Mouse (Mus musculus): ENCODE measurements around the gene Ahcyl2. TPM values are rescaled to one million over a fixed set of nuclear protein-coding genes. Genes with fewer than 3 reads are reported as not detected.
A peak's percentile ranks its signal among the peaks of the same experiment; 100 is the strongest.
"Not testable (repeated sequence)": the region's sequence is repeated elsewhere in the genome, so short reads cannot be mapped to it uniquely, and the experiment has no call there.

Ahcyl2 gene
- polyA plus RNA-seq, 1 experiment from 2014 or later, result 15.1 TPM

GRCm38 (mm10) chr6:29804006-29804405, 36.2 kb downstream of the Ahcyl2 start:
- H3K4me1 ChIP-seq, result no peaks in the 10 kb centered on the region
- no peaks in the 10 kb centered on the region for H3K27me3 ChIP-seq (ENCODE audit: poor library complexity, severe bottlenecking)
- no peak overlapping the region for H3K27ac ChIP-seq
- 67% methylated on average over 3 of the region's 3 CpGs for WGBS
- no peak for DNase-seq (ENCODE audit: extremely low spot score, low spot score)
- peaks cover 5% of the 10 kb centered on the region; the same call in 1 of the 2 replicates for H3K36me3 ChIP-seq (replicated peaks)
- H3K9me3 ChIP-seq, result no peaks in the 10 kb centered on the region
- no peak overlapping the region for H3K4me3 ChIP-seq

- WGBS, result 84% methylated on average over 2 of the region's 2 CpGs
- H3K27ac ChIP-seq, result no peak overlapping the region
Observed at GRCm38 (mm10) chr6:29805381-29805780, 37.6 kb downstream of the Ahcyl2 start.

GRCm38 (mm10) chr6:29812076-29812475, 44.3 kb downstream of the Ahcyl2 start:
- no peak overlapping the region for H3K4me3 ChIP-seq
- H3K27me3 ChIP-seq (ENCODE audit: poor library complexity, severe bottlenecking), result no peaks in the 10 kb centered on the region
- 93% methylated on average over 2 of the region's 2 CpGs for WGBS
- no peak for DNase-seq (ENCODE audit: extremely low spot score, low spot score)
- H3K4me1 ChIP-seq, result peaks cover 46% of the 10 kb centered on the region
- no peak overlapping the region for H3K27ac ChIP-seq
- H3K9me3 ChIP-seq, result no peaks in the 10 kb centered on the region
- 0 out of 2 replicates have a peak, but pooled peaks cover 1% of the 10 kb centered on the region for H3K36me3 ChIP-seq (replicated peaks)

More at GRCm38 (mm10) chr6:29805381-29805780, 37.6 kb downstream of the Ahcyl2 start:
- no peak for DNase-seq (ENCODE audit: extremely low spot score, low spot score)
- Histone ChIP-seq H3K4me1 (no peaks in the 10 kb centered on the region), H3K9me3 (no peaks in the 10 kb centered on the region), H3K36me3 (replicated peaks) (peaks cover 5% of the 10 kb centered on the region; the same call in 1 of the 2 replicates), H3K27me3 (ENCODE audit: poor library complexity, severe bottlenecking) (no peaks in the 10 kb centered on the region), H3K4me3 (no peak overlapping the region)

DNA sequence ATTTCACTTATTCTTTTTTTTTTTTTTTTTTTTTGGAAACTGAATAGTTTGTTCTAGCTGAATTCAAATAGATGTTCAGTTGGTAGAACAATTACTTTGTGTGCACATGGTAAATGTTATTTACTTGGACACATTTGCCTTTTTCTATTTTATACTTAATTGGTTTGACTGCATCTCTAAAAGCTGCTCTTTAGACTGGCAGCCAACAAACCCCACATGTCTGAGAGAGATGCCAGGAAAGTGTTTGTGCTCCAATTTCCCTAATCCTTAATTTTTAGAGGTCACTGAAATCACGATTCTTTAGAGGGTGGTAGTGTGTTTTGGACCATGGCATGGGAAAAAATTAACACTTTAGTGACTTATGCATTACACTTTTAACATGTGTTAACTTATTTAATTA, 44.8 kb downstream of the Ahcyl2 start:
- Histone ChIP-seq H3K9me3 (no peaks in the 10 kb centered on the region), H3K27ac (no peak overlapping the region), H3K36me3 (replicated peaks) (no peaks in the 10 kb centered on the region), H3K27me3 (ENCODE audit: poor library complexity, severe bottlenecking) (no peaks in the 10 kb centered on the region), H3K4me1 (peaks cover 46% of the 10 kb centered on the region), H3K4me3 (no peak overlapping the region)
- DNase-seq (ENCODE audit: extremely low spot score, low spot score), result no peak
- WGBS, result 47% methylated on average over 1 of the region's 1 CpGs

- peaks cover 46% of the 10 kb centered on the region for H3K4me1 ChIP-seq
- no peaks in the 10 kb centered on the region for H3K9me3 ChIP-seq
- no peaks in the 10 kb centered on the region for H3K27me3 ChIP-seq (ENCODE audit: poor library complexity, severe bottlenecking)
- peak overlapping the region; percentile 72 for H3K27ac ChIP-seq
- DNase-seq (ENCODE audit: extremely low spot score, low spot score), result peak; percentile 35
- peak overlapping the region; percentile 0; the same call in 1 of the 2 replicates for H3K4me3 ChIP-seq
- WGBS, result 18% methylated on average over 2 of the region's 2 CpGs
- no peaks in the 10 kb centered on the region for H3K36me3 ChIP-seq (replicated peaks)
Observed at GRCm38 (mm10) chr6:29814616-29815015, 46.8 kb downstream of the Ahcyl2 start.

GRCm38 (mm10) chr6:29815060-29815459, 47.2 kb downstream of the Ahcyl2 start:
- no peak for DNase-seq (ENCODE audit: extremely low spot score, low spot score)
- WGBS, result 65% methylated on average over 3 of the region's 3 CpGs
- Histone ChIP-seq H3K9me3 (no peaks in the 10 kb centered on the region), H3K4me3 (peak overlapping the region; percentile 0; the same call in 1 of the 2 replicates), H3K27me3 (ENCODE audit: poor library complexity, severe bottlenecking) (no peaks in the 10 kb centered on the region), H3K4me1 (peaks cover 46% of the 10 kb centered on the region), H3K27ac (peak overlapping the region; percentile 72), H3K36me3 (replicated peaks) (no peaks in the 10 kb centered on the region)

DNA sequence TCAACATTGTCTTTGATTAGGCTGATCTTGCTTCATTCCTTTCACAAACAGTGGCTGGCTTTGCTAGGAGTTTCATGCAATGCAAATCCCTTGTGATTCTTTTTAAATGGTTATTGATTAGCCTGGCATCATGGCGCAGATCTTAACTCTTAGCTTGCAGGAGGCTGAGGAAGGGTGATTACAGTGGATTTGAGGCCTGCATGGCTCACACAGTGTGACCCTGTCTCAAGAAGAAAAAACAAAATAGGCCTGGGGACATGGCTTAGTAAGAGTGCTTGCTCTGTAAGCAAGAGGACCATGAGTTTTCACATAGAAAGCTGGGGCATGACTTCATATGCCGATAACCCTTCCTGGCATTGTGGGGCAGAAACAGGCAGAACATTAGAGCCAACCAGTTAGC, 47.8 kb downstream of the Ahcyl2 start:
- Histone ChIP-seq H3K27ac (peak overlapping the region; percentile 72), H3K27me3 (ENCODE audit: poor library complexity, severe bottlenecking) (no peaks in the 10 kb centered on the region), H3K9me3 (no peaks in the 10 kb centered on the region), H3K4me1 (peaks cover 46% of the 10 kb centered on the region), H3K36me3 (replicated peaks) (no peaks in the 10 kb centered on the region), H3K4me3 (no peak overlapping the region)
- no peak for DNase-seq (ENCODE audit: extremely low spot score, low spot score)
- 76% methylated on average over 2 of the region's 2 CpGs for WGBS

- 90% methylated on average over 12 of the region's 12 CpGs for WGBS
- H3K27ac ChIP-seq; DNase-seq (ENCODE audit: extremely low spot score, low spot score): not testable (repeated sequence)
Observed at GRCm38 (mm10) chr6:29816371-29816770, 48.6 kb downstream of the Ahcyl2 start.

DNA sequence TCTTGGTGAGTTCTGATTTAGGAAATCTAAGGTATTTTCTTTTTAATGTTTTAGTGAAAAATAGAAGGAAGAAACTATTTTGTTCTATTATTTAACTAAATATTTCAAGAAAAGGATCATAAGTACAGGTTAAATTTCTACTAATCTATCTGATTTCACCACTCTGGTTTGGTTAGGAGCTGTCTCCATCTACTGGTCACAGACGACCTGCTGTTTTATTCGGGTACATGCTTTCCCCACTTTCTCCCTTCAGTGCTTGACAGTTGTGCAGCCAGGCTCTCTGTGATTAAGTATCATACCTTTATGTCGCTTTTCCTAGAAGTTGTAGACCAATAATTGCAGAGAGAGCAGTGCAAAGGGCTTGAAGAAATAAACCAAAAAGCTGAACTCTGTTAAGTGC, 51.5 kb downstream of the Ahcyl2 start:
- no peaks in the 10 kb centered on the region for H3K27me3 ChIP-seq (ENCODE audit: poor library complexity, severe bottlenecking)
- H3K4me3 ChIP-seq, result no peak overlapping the region
- H3K36me3 ChIP-seq (replicated peaks), result peaks cover 11% of the 10 kb centered on the region
- peaks cover 23% of the 10 kb centered on the region for H3K4me1 ChIP-seq
- DNase-seq (ENCODE audit: extremely low spot score, low spot score), result no peak
- H3K27ac ChIP-seq, result no peak overlapping the region
- WGBS, result 39% methylated on average over 3 of the region's 3 CpGs
- H3K9me3 ChIP-seq, result no peaks in the 10 kb centered on the region

More at GRCm38 (mm10) chr6:29816371-29816770, 48.6 kb downstream of the Ahcyl2 start:
- not testable (repeated sequence) for H3K4me3 ChIP-seq; H3K9me3 ChIP-seq; H3K36me3 ChIP-seq (replicated peaks); H3K27me3 ChIP-seq (ENCODE audit: poor library complexity, severe bottlenecking)
- peaks cover 43% of the 10 kb centered on the region for H3K4me1 ChIP-seq

GRCm38 (mm10) chr6:29820314-29820713, 52.5 kb downstream of the Ahcyl2 start:
- Histone ChIP-seq H3K36me3 (replicated peaks) (peaks cover 11% of the 10 kb centered on the region), H3K27me3 (ENCODE audit: poor library complexity, severe bottlenecking) (no peaks in the 10 kb centered on the region), H3K4me1 (peaks cover 13% of the 10 kb centered on the region), H3K27ac (no peak overlapping the region), H3K9me3 (no peaks in the 10 kb centered on the region), H3K4me3 (no peak overlapping the region)
- DNase-seq (ENCODE audit: extremely low spot score, low spot score), result no peak
- WGBS, result 76% methylated on average over 4 of the region's 4 CpGs

DNA sequence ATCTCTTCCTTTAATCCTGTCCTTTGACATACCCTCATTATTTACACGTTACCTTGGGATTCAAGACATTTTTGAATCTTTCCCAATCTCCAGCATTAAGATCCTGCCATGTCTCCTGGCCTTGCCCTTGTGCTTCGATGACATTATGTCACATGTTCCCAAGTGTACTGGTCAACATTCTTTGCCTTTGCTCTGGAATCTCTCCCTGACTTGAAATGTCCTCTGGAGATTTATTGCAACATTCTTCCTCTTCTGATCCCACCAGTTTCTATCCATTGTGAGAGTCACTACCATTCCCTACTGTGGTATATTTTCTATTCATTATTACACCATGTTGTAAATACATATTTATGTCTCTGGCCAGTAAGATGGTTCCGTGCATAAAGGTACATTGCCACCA, 53.1 kb downstream of the Ahcyl2 start:
- Histone ChIP-seq H3K36me3 (replicated peaks) (peaks cover 11% of the 10 kb centered on the region), H3K27ac (no peak overlapping the region), H3K4me3 (no peak overlapping the region), H3K27me3 (ENCODE audit: poor library complexity, severe bottlenecking) (no peaks in the 10 kb centered on the region), H3K9me3 (no peaks in the 10 kb centered on the region), H3K4me1 (peaks cover 6% of the 10 kb centered on the region)
- no peak for DNase-seq (ENCODE audit: extremely low spot score, low spot score)
- WGBS, result 90% methylated on average over 3 of the region's 3 CpGs

DNA sequence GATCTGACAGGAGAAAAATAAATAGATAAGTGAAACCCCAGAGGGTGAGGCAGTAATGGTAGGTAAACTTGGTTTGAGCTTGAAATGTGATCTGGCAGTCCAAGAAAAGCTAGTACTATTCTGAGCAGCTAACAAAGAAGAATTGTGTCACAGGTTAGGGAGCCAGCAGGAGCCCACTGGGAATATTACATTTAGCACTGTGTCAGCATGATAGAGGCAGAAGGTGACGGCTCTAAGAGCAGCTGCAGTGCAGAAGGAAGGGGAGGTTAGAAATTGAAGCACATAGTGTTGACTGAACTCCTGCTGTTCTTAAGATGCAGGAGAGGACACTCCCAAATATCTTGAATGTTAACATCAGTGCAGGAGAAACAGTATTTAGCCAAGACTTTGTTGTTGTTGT, 54.0 kb downstream of the Ahcyl2 start:
- Histone ChIP-seq H3K4me3 (no peak overlapping the region), H3K36me3 (replicated peaks) (peaks cover 11% of the 10 kb centered on the region), H3K27me3 (ENCODE audit: poor library complexity, severe bottlenecking) (no peaks in the 10 kb centered on the region), H3K27ac (no peak overlapping the region), H3K9me3 (no peaks in the 10 kb centered on the region), H3K4me1 (no peaks in the 10 kb centered on the region)
- no peak for DNase-seq (ENCODE audit: extremely low spot score, low spot score)
- WGBS, result 80% methylated on average over 1 of the region's 1 CpGs

- Histone ChIP-seq H3K27me3 (ENCODE audit: poor library complexity, severe bottlenecking) (no peaks in the 10 kb centered on the region), H3K4me1 (no peaks in the 10 kb centered on the region), H3K27ac (no peak overlapping the region), H3K9me3 (no peaks in the 10 kb centered on the region), H3K4me3 (no peak overlapping the region), H3K36me3 (replicated peaks) (peaks cover 11% of the 10 kb centered on the region)
- WGBS, result 73% methylated on average over 2 of the region's 2 CpGs
- no peak for DNase-seq (ENCODE audit: extremely low spot score, low spot score)
Observed at GRCm38 (mm10) chr6:29825302-29825701, 57.5 kb downstream of the Ahcyl2 start.

All from forebrain, embryonic 10.5 days (tissue).